Mouse (Mus musculus) bone marrow macrophage, adult 2 months (primary cell): ENCODE results near the gene Gm20388.

Experiments used
- CTCF ChIP-seq: IDR thresholded peaks from 2 replicates; pipeline ENCODE4 v1.5.1; 2012; ENCODE audit warnings: low read depth, mild to moderate bottlenecking, low read length, moderate library complexity
- POLR2A ChIP-seq: IDR thresholded peaks from 2 replicates; pipeline ENCODE4 v1.6.1; 2012; ENCODE audit warnings: mild to moderate bottlenecking, low read depth, low read length, borderline replicate concordance

DNA sequence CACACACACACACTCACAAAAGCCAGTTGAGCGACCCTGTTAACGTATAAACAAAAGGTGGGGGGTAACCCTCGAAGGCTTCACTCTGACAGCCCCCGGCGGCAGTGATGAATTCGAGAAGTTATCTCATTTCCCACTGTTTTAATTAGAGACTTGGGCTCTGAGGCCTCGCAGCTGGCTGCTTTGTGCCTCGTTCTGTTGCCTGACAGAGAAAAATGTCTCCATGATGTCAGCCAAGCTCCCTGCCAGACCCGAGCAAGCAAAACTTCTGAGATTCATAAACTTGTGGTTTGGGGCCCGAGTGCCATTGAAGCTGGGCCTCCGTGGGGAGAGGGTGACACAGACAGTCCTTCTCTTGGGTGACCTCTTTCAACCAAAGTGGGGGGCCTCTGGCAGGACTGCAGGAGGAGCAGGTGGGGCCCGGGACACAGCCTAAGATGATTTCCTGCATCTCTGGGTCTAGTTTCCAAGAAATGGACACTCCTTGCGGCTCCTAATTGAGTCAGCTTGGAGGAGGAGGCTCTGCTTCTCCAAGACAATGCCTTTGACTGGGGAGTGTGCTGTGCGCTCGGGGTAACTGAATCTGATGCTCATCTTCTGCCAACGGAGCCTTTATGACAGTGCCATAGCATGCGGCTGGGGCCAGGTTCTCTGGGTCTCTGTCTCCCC, 1092.4 kb downstream of the Gm20388 start:
- no peak for TF ChIP-seq POLR2A
- TF ChIP-seq CTCF, result no peak
